Mouse (Mus musculus) cerebellum, postnatal 14 days (tissue): ENCODE data around the gene Id1.

Experiments used
- DNase-seq, 2 experiments: peaks; one replicate each; pipeline ENCODE4 v3.0.0; 2021; ENCODE audit warnings: mixed read lengths in 2 of 2

The Id1 gene

GRCm38 (mm10) chr2:152756474-152757393 is 20.7 kb downstream of the Id1 start:
- no peak for DNase-seq

- DNase-seq: peak; percentile 80 to 87
Observed at GRCm38 (mm10) chr2:152757478-152757877, 21.4 kb downstream of the Id1 start.

GRCm38 (mm10) chr2:152758351-152758750 is 22.3 kb downstream of the Id1 start:
- no peak for DNase-seq

DNA sequence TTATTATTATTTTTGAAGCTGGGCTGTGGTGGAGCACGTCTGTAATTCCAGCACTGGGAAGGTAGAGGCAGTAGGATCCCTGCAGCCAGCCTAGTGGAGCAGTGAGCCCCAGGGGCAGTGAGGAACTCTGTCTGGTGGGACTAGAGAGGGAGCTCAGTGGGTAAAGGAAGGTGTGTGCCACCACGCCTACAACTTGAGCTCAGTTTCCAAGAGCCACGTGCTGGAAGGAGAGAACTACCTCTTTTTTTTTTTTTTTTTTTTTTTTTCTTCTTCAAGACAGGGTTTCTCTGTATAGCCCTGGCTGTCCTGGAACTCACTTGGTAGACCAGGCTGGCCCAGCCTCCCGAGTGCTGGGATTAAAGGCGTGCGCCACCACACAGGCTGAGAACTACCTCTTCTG is 27.3 kb downstream of the Id1 start:
- DNase-seq: no peak

DNA sequence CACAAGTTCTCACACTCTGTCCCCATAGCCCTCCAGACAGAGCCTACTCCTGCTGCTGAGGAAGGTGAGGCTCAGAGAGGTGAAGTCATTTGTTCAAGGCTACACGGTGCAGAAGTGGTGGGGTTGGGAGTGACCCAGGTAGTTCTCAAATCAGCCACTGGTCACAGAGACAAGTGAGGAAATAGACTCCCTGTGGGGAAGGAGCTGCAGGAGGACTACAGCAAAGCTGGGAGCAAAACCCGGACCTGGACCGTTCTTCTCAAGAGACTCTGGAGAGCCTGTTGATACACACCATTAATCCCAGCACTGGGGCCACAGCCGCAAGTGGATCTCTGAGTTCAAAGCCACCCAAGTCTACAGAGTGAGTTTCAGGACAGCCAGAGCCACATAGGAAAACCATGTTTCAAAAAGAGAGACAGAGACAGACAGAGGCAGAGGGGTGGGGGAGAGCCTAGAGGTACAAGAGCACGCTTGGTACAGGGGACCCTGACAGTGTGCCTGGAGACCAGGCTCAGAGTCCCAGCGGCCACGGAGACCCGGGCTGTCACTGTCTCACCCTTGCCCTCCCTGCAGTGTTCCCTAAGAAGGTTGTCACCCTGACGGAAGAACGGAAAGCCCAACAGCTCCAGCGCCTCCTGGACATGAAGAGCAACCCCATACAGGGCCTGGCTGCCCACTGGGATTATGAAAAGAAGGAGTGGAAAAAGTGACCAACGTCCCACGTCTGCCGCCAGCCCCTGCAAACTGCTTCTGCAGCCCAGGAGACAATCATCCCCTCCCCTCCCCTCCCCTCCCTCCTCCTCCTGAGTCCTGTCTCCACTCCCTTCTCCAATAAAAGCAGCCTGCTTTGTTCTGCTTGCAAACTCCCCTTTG is 28.4 kb downstream of the Id1 start:
- DNase-seq: peak in 1 of 2 experiments; percentile 40

DNA sequence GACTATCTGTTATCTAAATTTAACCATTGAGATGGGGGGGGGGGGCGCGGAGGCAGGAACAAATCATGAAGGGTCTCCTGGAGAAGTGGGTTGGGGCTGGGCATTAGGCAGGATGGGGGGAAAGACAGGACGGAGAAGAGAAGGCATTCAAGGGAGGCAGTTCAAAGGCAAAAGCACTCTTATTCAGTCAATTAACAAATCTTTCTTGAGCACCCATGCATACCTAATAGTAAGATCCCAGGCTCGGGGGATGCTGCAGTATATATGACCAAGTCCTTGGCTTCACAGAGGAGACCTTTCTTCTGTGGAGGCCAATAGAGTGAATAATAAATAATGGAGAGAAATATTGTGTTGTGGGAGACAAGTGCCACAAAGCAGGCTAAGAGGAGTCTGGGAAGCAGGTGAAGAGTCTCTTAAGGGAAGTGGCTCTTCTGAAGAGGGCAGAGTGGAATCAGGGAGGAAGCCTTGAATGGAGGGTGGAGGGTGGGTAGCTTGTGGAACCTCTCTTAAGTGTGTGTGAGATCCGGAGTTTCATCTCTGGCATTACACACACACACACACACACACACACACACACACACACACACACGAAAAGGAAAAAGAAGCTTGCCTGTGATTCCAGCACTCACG is 29.1 kb downstream of the Id1 start:
- DNase-seq: no peak

DNA sequence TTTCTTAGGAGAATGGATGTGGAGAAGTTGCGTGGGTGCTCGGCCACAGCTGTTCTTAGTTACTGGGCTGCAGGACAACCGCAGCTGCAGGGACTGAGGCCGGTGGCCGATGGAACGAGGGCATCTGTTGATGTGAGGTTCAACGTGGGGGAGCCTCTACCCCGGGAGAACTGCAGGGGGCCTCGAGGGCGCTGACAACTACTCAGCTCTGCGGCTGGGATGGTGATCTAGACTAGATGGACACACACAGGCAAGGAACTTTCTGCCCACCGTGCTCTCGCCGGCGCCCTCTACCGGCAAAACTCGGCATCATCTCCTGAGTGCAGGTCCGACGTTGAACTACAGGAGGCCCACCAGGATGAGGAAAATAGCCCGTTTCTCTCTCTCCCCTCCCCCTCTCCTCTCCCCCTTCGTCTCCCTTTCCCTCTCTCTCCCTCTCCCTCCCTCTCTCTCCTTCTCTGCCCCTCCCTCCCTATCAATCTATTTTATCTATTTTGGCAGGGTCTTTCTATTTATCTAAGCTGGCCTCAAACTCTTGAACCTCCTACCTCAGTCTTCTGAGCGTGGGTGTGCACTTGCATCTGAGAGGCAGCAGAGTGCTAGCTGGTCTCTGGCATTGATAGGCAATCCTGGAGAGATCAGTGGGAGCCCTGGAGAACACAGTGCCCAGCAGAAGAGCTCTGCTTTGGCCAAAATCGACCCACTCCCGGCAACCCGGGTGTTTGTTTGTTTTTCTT is 30.5 kb downstream of the Id1 start:
- peak; percentile 91 to 96 for DNase-seq

- peak; percentile 48 to 62 for DNase-seq
Observed at GRCm38 (mm10) chr2:152767618-152768271, 31.7 kb downstream of the Id1 start.

DNA sequence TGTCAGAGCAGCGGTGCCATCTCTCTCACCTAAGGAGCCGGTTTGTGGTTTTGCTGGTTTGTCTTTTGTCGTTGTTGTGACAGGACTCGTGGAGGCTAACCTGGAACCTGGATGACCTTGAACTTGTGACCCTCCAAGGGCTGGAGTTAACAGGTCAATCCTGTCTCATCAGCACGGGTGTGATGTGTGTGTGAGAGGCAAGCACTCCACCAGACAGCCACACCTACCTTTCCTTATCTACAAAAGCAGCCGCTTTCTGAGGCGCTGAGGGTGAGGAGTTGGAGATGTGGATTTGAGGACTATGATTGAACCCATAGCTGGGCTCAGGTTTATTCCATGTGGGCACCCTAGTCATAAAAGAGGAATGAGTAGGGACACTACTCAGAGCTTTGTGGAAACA is 33.6 kb downstream of the Id1 start:
- DNase-seq: no peak

DNA sequence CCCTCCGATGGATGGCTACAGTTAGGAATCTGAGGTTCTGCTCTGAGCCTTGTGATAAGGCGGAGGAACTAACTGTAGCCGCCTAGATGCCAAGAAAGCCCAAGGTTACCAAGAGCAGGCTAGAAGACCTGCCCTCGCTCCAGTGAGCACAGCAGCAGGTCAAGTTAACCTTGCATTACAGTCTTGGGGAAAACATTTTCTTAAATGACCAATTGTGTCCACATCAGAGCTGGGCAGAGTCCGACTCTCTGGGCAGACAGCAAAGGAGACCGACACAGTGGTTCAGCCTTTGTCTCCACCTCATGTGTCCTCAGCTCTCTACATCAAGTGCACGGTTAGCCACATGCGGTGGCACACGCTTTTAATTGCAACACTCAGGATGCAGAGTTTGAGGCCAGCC is 35.5 kb downstream of the Id1 start:
- no peak for DNase-seq

GRCm38 (mm10) chr2:152772231-152772630 is 36.2 kb downstream of the Id1 start:
- no peak for DNase-seq

- no peak for DNase-seq
Observed at GRCm38 (mm10) chr2:152775357-152775756, 39.3 kb downstream of the Id1 start.

- no peak for DNase-seq
Observed at GRCm38 (mm10) chr2:152776019-152776418, 40.0 kb downstream of the Id1 start.

DNA sequence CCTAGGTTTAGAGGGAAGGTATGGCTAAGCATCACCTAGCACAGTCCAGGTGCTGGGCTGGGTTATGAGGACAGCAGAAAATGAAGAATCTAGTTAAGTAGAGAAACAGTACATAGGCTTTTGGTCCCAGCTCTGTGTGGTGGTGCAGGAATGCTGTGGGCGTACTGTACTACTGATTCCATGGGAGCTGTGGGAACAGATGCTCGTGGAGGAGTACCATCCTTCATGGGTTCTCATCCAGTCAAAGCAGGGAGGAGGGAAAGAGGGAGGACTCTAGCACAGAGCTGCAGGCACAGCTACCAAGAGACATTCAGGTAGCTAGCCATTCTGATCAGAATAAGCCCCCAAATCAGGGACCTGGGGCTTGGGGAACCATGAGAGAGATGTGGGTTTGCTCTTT is 40.4 kb downstream of the Id1 start:
- DNase-seq: no peak

GRCm38 (mm10) chr2:152777081-152777480 is 41.0 kb downstream of the Id1 start:
- DNase-seq: no peak

DNA sequence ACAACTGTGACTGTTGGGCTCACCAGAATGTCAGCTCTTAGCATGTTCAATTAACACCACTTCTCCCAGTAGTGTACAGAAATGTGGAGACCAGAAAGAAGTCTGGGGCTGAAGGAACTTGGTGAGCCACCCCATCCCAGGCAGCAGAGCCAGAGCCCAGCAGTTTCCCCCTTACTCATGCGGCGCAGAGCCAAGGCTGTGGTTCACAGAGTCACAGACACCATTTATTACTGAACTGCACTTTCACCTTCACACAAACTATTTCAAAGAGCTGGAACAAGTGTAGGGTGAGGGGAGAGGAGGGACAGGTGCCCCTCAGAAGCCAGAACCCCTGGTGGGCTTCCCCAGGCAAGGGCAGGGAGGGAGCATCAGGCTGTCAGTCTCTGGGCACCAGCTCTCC is 44.4 kb downstream of the Id1 start:
- DNase-seq: no peak

DNA sequence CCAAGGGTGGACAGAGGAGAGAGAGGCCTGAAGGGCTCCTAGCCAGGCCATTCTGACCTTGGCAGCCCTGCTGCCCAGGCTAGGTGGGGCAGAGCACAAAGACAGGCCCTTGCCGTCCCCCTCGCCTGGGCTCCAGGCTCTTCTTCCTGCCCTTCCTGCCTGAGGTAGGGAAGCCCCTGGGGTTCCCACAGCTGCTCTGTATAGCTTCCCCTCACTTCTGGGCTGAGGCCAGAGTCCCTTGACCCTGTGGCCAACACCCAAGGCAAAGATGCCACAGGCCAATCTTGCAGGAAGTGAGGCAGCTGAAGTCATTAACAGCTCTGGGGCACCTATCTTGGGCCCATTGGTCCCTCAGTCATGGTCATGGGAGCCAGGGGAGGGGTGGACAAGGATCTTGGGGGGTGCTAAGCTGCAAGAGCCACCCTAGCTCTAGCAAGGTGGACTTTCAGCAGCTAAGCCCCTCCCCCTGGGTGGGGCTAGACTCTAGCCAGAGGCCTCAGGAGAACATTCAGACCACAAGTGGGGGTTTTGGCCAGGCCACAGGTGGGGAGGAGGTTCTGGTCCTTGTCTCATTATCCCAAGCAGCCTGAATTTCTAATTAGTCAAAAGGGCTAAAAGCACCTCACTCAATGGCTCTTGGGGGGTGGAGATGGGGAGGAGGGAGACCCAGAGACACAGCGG is 45.1 kb downstream of the Id1 start:
- no peak for DNase-seq

GRCm38 (mm10) chr2:152782656-152783055 is 46.6 kb downstream of the Id1 start:
- no peak for DNase-seq

DNA sequence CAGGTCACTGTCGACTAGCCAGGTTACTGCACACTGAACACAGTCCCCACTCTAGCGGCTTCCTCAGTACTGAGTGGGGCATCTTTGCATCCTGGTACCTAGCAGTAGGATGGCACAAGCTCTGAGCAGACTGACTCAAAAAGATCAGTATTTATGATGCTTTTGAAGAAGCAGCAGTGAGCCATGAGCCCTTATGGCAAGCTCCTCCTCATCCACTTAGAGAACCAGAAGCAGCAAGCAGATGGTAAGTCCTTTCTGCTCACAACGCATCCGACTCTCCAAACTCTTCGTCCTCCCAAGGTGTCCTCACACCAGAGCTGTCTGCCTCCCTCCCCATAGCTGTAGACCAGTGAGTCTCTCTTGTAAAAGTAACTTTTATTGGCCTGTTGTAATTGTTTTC is 47.2 kb downstream of the Id1 start:
- no peak for DNase-seq

- DNase-seq: no peak
Observed at GRCm38 (mm10) chr2:152784640-152785039, 48.6 kb downstream of the Id1 start.
